Mouse (Mus musculus) hindbrain, embryonic 15.5 days (tissue): Measurements from ENCODE around the gene Cdhr2. TPM values are rescaled to one million over a fixed set of nuclear protein-coding genes. Genes with fewer than 3 reads are reported as not detected.

ENCODE experiments used
- ATAC-seq: fragments of 200-750 bp; cut with Nextera tagmentation; 2 replicates; pipeline ENCODE4 v1.8.0; 2017; ENCODE audit warnings: low read depth, moderate number of reproducible peaks, moderate TSS enrichment; ENCODE audit not compliant: low FRiP score
- H3K27ac ChIP-seq: fragments of 300-500 bp; sonication (generic); replicated peaks from 2 replicates; pipeline ENCODE4 v1.5.1; 2015; ENCODE audit warnings: mild to moderate bottlenecking, inconsistent platforms
- H3K27me3 ChIP-seq: fragments of 300-500 bp; sonication (generic); 2 replicates; pipeline ENCODE4 v1.6.1; 2015; ENCODE audit warnings: control low read depth, inconsistent platforms
- H3K36me3 ChIP-seq: fragments of 300-500 bp; sonication (generic); 2 replicates; pipeline ENCODE4 v1.6.1; 2015; ENCODE audit warnings: control low read depth, inconsistent platforms
- H3K4me1 ChIP-seq: fragments of 300-500 bp; sonication (generic); replicated peaks from 2 replicates; pipeline ENCODE4 v1.6.1; 2015; ENCODE audit warnings: control low read depth, inconsistent platforms
- H3K4me2 ChIP-seq: fragments of 300-500 bp; sonication (generic); 2 replicates; pipeline ENCODE4 v1.6.1; 2015; ENCODE audit warnings: moderate library complexity, mild to moderate bottlenecking, inconsistent platforms
- H3K4me3 ChIP-seq: fragments of 300-500 bp; sonication (generic); 2 replicates; pipeline ENCODE4 v1.5.1; 2015; ENCODE audit warnings: mild to moderate bottlenecking, inconsistent platforms
- H3K9ac ChIP-seq: fragments of 300-500 bp; sonication (generic); 2 replicates; pipeline ENCODE4 v1.6.1; 2015; ENCODE audit warnings: inconsistent platforms
- H3K9me3 ChIP-seq: fragments of 300-500 bp; sonication (generic); 2 replicates; pipeline ENCODE4 v1.6.1; 2016; ENCODE audit warnings: control low read depth, inconsistent platforms
- whole genome bisulfite sequencing: fragments of 180-500 bp; shearing (Covaris S2); methylation state at CpG from one replicate; pipeline ENCODE4 v1.1.7; 2015; 5-methylcytosine and 5-hydroxymethylcytosine counted together
- polyA plus RNA-seq: library from polyadenylated mRNA; unstranded; fragments of >200 nt; fragmentation: Nextera tagmentation; extraction: Ambion mirVana; gene quantifications from 2 replicates; pipeline ENCODE4 v1.2.1, GENCODE M21; 2015

Cdhr2 gene
- polyA plus RNA-seq, 1 experiment from 2014 or later: 0.26 TPM

DNA sequence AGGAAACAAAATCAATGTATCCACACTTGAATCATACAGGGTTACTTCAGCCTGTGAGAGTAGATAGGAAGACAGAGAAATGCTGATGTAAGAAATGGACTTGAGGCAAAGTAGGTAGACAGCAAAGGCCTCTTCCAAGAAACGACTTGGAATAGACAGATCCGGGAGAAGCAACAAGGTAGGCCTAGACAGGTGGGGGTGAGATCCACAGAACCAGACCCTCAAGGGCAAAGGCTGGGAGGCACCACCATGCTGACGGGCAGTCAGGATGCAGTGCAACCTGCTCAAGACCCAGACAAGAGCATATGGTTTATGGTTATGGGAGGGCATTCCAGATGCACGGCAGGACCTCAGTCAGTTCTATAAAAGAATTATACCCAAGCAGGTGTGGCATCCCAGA, 65.8 kb downstream of the Cdhr2 start:
- Histone ChIP-seq H3K27me3 (peaks cover 32% of the 10 kb centered on the region), H3K36me3 (no peaks in the 10 kb centered on the region), H3K9ac (no peak overlapping the region), H3K4me3 (peak overlapping the region; percentile 51; the same call in 1 of the 2 replicates), H3K4me2 (peak overlapping the region; percentile 67), H3K9me3 (no peaks in the 10 kb centered on the region), H3K27ac (peak overlapping the region; percentile 72), H3K4me1 (peaks cover 30% of the 10 kb centered on the region)
- ATAC-seq: no peak
- WGBS: 82% methylated on average over 4 of the region's 4 CpGs

DNA sequence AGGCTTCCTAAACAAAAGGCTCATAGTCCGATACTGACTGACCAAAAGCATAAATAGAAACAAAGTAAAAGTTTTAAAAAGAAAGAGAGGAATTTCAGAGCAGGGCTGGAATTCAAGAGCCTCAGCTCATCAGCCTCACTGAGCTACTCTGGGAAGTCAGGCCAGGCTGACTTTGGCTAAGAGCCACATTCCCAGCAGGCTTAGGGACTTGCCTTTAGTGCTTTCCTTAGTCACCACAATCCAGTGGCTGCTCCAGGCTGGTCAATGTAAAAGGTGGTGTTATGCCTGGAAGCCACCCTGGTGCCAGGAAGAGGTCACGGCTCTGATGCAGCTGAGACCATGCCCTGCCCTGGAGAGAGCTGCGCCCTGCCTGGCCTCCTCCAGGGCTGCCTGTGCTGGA, 79.3 kb downstream of the Cdhr2 start:
- Histone ChIP-seq H3K9ac (no peak overlapping the region), H3K27ac (no peak overlapping the region; the same call in 1 of the 2 replicates), H3K27me3 (no peaks in the 10 kb centered on the region), H3K4me2 (no peak overlapping the region), H3K4me1 (peaks cover 5% of the 10 kb centered on the region), H3K36me3 (no peaks in the 10 kb centered on the region), H3K9me3 (no peaks in the 10 kb centered on the region), H3K4me3 (no peak overlapping the region)
- WGBS: 57% methylated on average over 3 of the region's 3 CpGs
- ATAC-seq: peak; percentile 66; the same call in 1 of the 2 replicates

DNA sequence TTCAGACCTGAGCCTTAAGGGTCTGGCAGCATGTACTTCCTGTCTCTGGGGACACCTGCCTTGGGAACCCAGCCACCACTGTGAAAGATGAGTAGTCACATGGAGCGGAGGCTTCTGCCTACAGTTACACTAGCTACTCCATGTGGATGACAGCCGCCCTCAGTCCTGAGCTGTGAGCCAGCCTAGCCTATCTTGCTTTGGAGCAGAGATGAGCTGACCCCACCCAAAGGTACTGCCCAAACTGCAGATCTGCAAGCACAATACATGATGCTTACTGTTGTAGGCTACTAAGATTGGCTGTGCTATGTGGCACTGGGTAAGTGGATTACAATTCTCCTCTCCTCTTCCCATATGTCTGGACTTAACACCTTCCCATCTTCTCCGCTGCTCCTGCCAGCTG, 79.8 kb downstream of the Cdhr2 start:
- H3K9ac ChIP-seq: no peak overlapping the region
- peaks cover 5% of the 10 kb centered on the region for H3K4me1 ChIP-seq
- no peaks in the 10 kb centered on the region for H3K9me3 ChIP-seq
- no peaks in the 10 kb centered on the region for H3K36me3 ChIP-seq
- H3K27me3 ChIP-seq: no peaks in the 10 kb centered on the region
- no peak overlapping the region for H3K4me2 ChIP-seq
- no peak overlapping the region for H3K4me3 ChIP-seq
- ATAC-seq: no peak
- 82% methylated on average over 3 of the region's 3 CpGs for WGBS
- no peak overlapping the region; the same call in 1 of the 2 replicates for H3K27ac ChIP-seq

DNA sequence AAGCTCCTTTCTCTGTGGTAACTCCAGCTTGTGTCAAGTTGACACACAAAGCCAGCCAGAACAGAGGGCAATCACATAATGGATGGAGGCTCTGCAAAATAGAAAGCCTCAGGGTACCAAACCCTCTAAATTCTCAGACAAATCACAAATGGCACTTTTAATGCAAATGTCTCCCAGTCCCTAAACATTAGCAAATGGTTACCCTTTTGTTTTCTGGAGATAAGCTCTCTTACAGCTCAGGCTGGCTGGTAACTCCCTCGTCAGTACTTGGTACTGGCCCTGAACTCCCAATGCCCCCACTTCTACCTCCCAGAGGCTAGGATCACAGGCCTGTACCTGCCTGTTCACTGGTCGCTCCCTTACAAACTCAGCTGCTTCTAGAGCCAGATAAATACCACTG, 82.0 kb downstream of the Cdhr2 start:
- no peak for ATAC-seq
- H3K4me2 ChIP-seq: no peak overlapping the region
- H3K27me3 ChIP-seq: no peaks in the 10 kb centered on the region
- 48% methylated on average over 2 of the region's 2 CpGs for WGBS
- H3K9me3 ChIP-seq: no peaks in the 10 kb centered on the region
- H3K27ac ChIP-seq: no peak overlapping the region
- no peak overlapping the region for H3K4me3 ChIP-seq
- H3K9ac ChIP-seq: no peak overlapping the region
- peaks cover 5% of the 10 kb centered on the region for H3K4me1 ChIP-seq
- no peaks in the 10 kb centered on the region for H3K36me3 ChIP-seq

DNA sequence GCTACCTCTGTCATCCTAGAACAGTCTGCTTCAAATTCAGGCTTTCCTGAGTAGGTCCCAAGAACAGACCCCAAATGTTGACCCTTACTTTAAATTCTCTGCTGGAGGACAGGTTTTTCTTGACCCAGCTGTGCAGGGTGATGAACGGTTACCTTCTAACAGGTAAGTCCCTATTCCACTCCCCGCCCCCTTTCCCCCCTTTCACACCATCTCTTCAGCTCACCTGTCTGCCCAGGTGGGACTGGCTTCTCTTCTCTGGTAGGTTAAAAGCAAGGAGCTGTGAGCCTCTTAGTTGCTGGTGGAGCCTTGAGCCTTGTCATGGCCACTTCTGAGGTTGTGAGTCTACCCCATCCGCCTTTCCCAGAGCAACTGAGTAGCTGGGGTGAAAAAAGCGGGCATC, 82.4 kb downstream of the Cdhr2 start, which contains the start of gene Eif4e1b:
Gene Eif4e1b (plus strand): TSS at position 301 of the 400 bp plus-strand sequence.
- no peak for ATAC-seq
- Histone ChIP-seq H3K4me2 (no peak within 1 kb of the TSS), H3K9ac (no peak within 1 kb of the TSS), H3K4me3 (no peak within 1 kb of the TSS), H3K9me3 (no peaks in the 10 kb centered on the region), H3K27me3 (no peaks in the 10 kb centered on the region), H3K36me3 (no peaks in the 10 kb centered on the region), H3K4me1 (peaks cover 6% of the 10 kb centered on the region), H3K27ac (no peak within 1 kb of the TSS)
- 92% methylated on average over 4 of the region's 4 CpGs for WGBS

Other genes starting within 250 kb of the Cdhr2 start
- gene Thoc3, start 232.6 kb upstream of the Cdhr2 start, polyA plus RNA-seq: 97.1 and 102 TPM in 2 replicates
- gene Simc1, start 197.7 kb upstream of the Cdhr2 start, polyA plus RNA-seq: 22.4 and 24.2 TPM in 2 replicates
- 249 and 256 TPM in 2 replicates for gene 4833439L19Rik, start 136.0 kb upstream of the Cdhr2 start, polyA plus RNA-seq
- gene Arl10, start 126.4 kb upstream of the Cdhr2 start, polyA plus RNA-seq: 105 and 111 TPM in 2 replicates
- gene Nop16, start 111.4 kb upstream of the Cdhr2 start, polyA plus RNA-seq: 58.0 and 62.0 TPM in 2 replicates
- gene Higd2a, start 111.3 kb upstream of the Cdhr2 start, polyA plus RNA-seq: 255 and 261 TPM in 2 replicates
- gene Cltb, start 90.1 kb upstream of the Cdhr2 start, polyA plus RNA-seq: 206 and 226 TPM in 2 replicates
- 64.9 and 66.4 TPM in 2 replicates for gene Faf2, start 79.7 kb upstream of the Cdhr2 start, polyA plus RNA-seq
- 90.7 and 91.5 TPM in 2 replicates for gene Rnf44, start 7.6 kb upstream of the Cdhr2 start, polyA plus RNA-seq
- 24.8 and 33.9 TPM in 2 replicates for gene Gprin1, start 48.4 kb downstream of the Cdhr2 start, polyA plus RNA-seq
- gene Sncb, start 65.1 kb downstream of the Cdhr2 start, polyA plus RNA-seq: 77.2 and 95.2 TPM in 2 replicates
- gene Eif4e1b, start 82.5 kb downstream of the Cdhr2 start, polyA plus RNA-seq: not detected in 2 replicates
- gene Tspan17, start 87.9 kb downstream of the Cdhr2 start, polyA plus RNA-seq: 95.7 and 98.3 TPM in 2 replicates
- gene Unc5a, start 247.9 kb downstream of the Cdhr2 start, polyA plus RNA-seq: 13.2 and 16.0 TPM in 2 replicates